9 mouse cellular contexts compared by ENCODE assay signal in genomic region chr9:56926387-56926786, GRCm38 (mm10). TPM values are rescaled to one million over a fixed set of nuclear protein-coding genes. Genes with fewer than 3 reads are reported as not detected.
DNase-seq lines count a peak whose midpoint lies in the region; ATAC-seq lines count a peak whose summit lies in the region.
"Had no signal": no experiment of that assay in that cellular context is flagged by ENCODE, and none has a peak within 500 bp of the region (broad histone marks: within the 10 kb centered on the region; RNA-seq: fewer than 3 reads in every experiment).

No protein-coding gene starts in this region.

- peak overlapping the region in 1 of 2 experiments; percentile 93; a peak in 2 of 4 replicates for H3K27ac ChIP-seq in heart, embryonic 14.5 days (replicated peaks in 1 of 2; ENCODE audit: control insufficient read depth in 1 of 2, insufficient read depth in 1 of 2, low read depth in 2 of 2, low read length in 2 of 2)
- no peak overlapping the region for H3K27ac ChIP-seq in embryonic facial prominence, embryonic 11.5 days (replicated peaks; ENCODE audit: low read depth, low read length)
- H3K27ac ChIP-seq in hindbrain, embryonic 13.5 days, result no peak overlapping the region
- H3K27ac ChIP-seq in midbrain, embryonic 10.5 days (replicated peaks), result peak overlapping the region; percentile 95; the same call in 1 of the 2 replicates

- peak overlapping the region; percentile 95 for H3K4me2 ChIP-seq in heart, embryonic 14.5 days (ENCODE audit: low read length)
- peak overlapping the region; percentile 76 for H3K4me2 ChIP-seq in embryonic facial prominence, embryonic 11.5 days (ENCODE audit: low read depth, low read length)
- peak overlapping the region; percentile 85 for H3K4me2 ChIP-seq in hindbrain, embryonic 13.5 days

- no peaks in the 10 kb centered on the region for H3K27me3 ChIP-seq in heart, embryonic 14.5 days (ENCODE audit: control insufficient read depth, insufficient read depth, low read length)
- H3K27me3 ChIP-seq in embryonic facial prominence, embryonic 11.5 days (ENCODE audit: control insufficient read depth, insufficient read depth, low read length), result no peaks in the 10 kb centered on the region
- H3K27me3 ChIP-seq in hindbrain, embryonic 13.5 days, result peaks cover 28% of the 10 kb centered on the region
- H3K27me3 ChIP-seq in midbrain, embryonic 10.5 days (ENCODE audit: low read depth, poor library complexity, severe bottlenecking), result peaks cover 15% of the 10 kb centered on the region

- ATAC-seq in heart, embryonic 14.5 days (ENCODE audit: insufficient number of reproducible peaks, insufficient read depth, low FRiP score, low read depth), result no peak
- ATAC-seq in embryonic facial prominence, embryonic 11.5 days (replicated peaks; ENCODE audit: insufficient number of reproducible peaks, low FRiP score, low TSS enrichment, low read depth), result no peak
- ATAC-seq in hindbrain, embryonic 13.5 days (ENCODE audit: low FRiP score), result no peak

- peaks cover 39 to 47% of the 10 kb centered on the region in 2 experiments for H3K4me1 ChIP-seq in heart, embryonic 14.5 days (ENCODE audit: control insufficient read depth in 2 of 2, insufficient read depth in 2 of 2, low read length in 2 of 2)
- H3K4me1 ChIP-seq in embryonic facial prominence, embryonic 11.5 days (ENCODE audit: control insufficient read depth, insufficient read depth, low read length), result peaks cover 8% of the 10 kb centered on the region; the same call in 1 of the 2 replicates
- peaks cover 58% of the 10 kb centered on the region for H3K4me1 ChIP-seq in hindbrain, embryonic 13.5 days (replicated peaks)
- H3K4me1 ChIP-seq in midbrain, embryonic 10.5 days, result peaks cover 57% of the 10 kb centered on the region

- no peak for DNase-seq in heart, postnatal 36 days
- DNase-seq in embryonic facial prominence, embryonic 11.5 days (ENCODE audit: low spot score), result no peak
- no peak for DNase-seq in midbrain, embryonic 10.5 days (ENCODE audit: low spot score)
- DNase-seq in cerebellum, postnatal 36 days, result no peak
- no peak for DNase-seq in urinary bladder, adult 2 months (ENCODE audit: low spot score)
- DNase-seq in urinary bladder, postnatal 10 days (ENCODE audit: low spot score), result no peak
- DNase-seq: right cerebral cortex, postnatal 14 days had no signal

- intact Hi-C loops in heart, postnatal 36 days (cut with DNase I), result loop anchor here (2.0 kb wide), 1 partner anchor 36 kb away; no protein-coding TSS in a partner anchor

- peak overlapping the region; percentile 65 to 89 for H3K4me3 ChIP-seq in heart, embryonic 14.5 days (ENCODE audit: control insufficient read depth in 1 of 2, insufficient read depth in 1 of 2, low read depth in 1 of 2, low read length in 2 of 2)
- H3K4me3 ChIP-seq in embryonic facial prominence, embryonic 11.5 days (ENCODE audit: low read depth, low read length), result peak overlapping the region; percentile 45
- H3K4me3 ChIP-seq in hindbrain, embryonic 13.5 days, result peak overlapping the region; percentile 56; the same call in 1 of the 2 replicates
- H3K4me3 ChIP-seq in midbrain, embryonic 10.5 days, result peak overlapping the region; percentile 75

- 65% methylated on average over 10 of the region's 10 CpGs for WGBS in heart, embryonic 14.5 days
- 80% methylated on average over 10 of the region's 10 CpGs for WGBS in embryonic facial prominence, embryonic 11.5 days
- WGBS in hindbrain, embryonic 13.5 days, result 90% methylated on average over 10 of the region's 10 CpGs
- WGBS in midbrain, embryonic 10.5 days, result 85% methylated on average over 10 of the region's 10 CpGs

- peak overlapping the region; percentile 82 for H3K9ac ChIP-seq in heart, embryonic 14.5 days (ENCODE audit: low read length)
- no peak overlapping the region; the same call in 1 of the 2 replicates for H3K9ac ChIP-seq in embryonic facial prominence, embryonic 11.5 days (replicated peaks; ENCODE audit: low read length)
- H3K9ac ChIP-seq in hindbrain, embryonic 13.5 days, result no peak overlapping the region

- H3K36me3 ChIP-seq in heart, embryonic 14.5 days (ENCODE audit: control insufficient read depth, insufficient read depth, low read length), result peaks cover 16% of the 10 kb centered on the region
- peaks cover 4% of the 10 kb centered on the region for H3K36me3 ChIP-seq in embryonic facial prominence, embryonic 11.5 days (replicated peaks; ENCODE audit: control insufficient read depth, insufficient read depth, low read depth, low read length)
- H3K36me3 ChIP-seq in hindbrain, embryonic 13.5 days, result peaks cover 6% of the 10 kb centered on the region
- H3K36me3 ChIP-seq in midbrain, embryonic 10.5 days, result peaks cover 48% of the 10 kb centered on the region

- H3K9me3 ChIP-seq in heart, embryonic 14.5 days (ENCODE audit: control insufficient read depth, low read length), result no peaks in the 10 kb centered on the region
- no peaks in the 10 kb centered on the region for H3K9me3 ChIP-seq in embryonic facial prominence, embryonic 11.5 days (replicated peaks; ENCODE audit: control insufficient read depth, low read length)
- no peaks in the 10 kb centered on the region for H3K9me3 ChIP-seq in hindbrain, embryonic 13.5 days
- no peaks in the 10 kb centered on the region; the same call in 1 of the 2 replicates for H3K9me3 ChIP-seq in midbrain, embryonic 10.5 days (replicated peaks)

RNA-seq across cellular contexts. Expression of gene Snx33, which starts 1.8 kb away (rescaled TPM):
- 5.5 and 5.9 TPM in 2 replicates for polyA plus RNA-seq in heart, embryonic 14.5 days (2014; fragmentation: Nextera tagmentation; extraction: Ambion mirVana)
- 10 to 100 TPM; 10.0 to 11.1 TPM for total RNA-seq in heart, postnatal 36 days (2021)
- 6.6 and 7.3 TPM in 2 replicates for polyA plus RNA-seq in embryonic facial prominence, embryonic 11.5 days (2014; fragmentation: Nextera tagmentation; extraction: Ambion mirVana)
- polyA plus RNA-seq in hindbrain, embryonic 13.5 days (2015; fragmentation: Nextera tagmentation; extraction: Ambion mirVana), result 2.9 and 3.7 TPM in 2 replicates
- polyA plus RNA-seq in midbrain, embryonic 10.5 days (2016; fragmentation: Nextera tagmentation; extraction: Ambion mirVana), result 8.0 and 8.4 TPM in 2 replicates
- polyA plus RNA-seq in urinary bladder, adult 2 months (2012; rRNA removed), result 21.3 and 24.1 TPM in 2 replicates

RNA-seq across cellular contexts. Expression of gene Imp3, which starts 10.9 kb away (rescaled TPM):
- polyA plus RNA-seq in heart, embryonic 14.5 days (2014; fragmentation: Nextera tagmentation; extraction: Ambion mirVana), result 60.0 and 70.5 TPM in 2 replicates
- total RNA-seq in heart, postnatal 36 days (2021), result 10 to 100 TPM; 55.1 to 60.7 TPM
- 76.4 and 80.3 TPM in 2 replicates for polyA plus RNA-seq in embryonic facial prominence, embryonic 11.5 days (2014; fragmentation: Nextera tagmentation; extraction: Ambion mirVana)
- 74.5 and 74.8 TPM in 2 replicates for polyA plus RNA-seq in hindbrain, embryonic 13.5 days (2015; fragmentation: Nextera tagmentation; extraction: Ambion mirVana)
- polyA plus RNA-seq in midbrain, embryonic 10.5 days (2016; fragmentation: Nextera tagmentation; extraction: Ambion mirVana), result 58.4 and 65.2 TPM in 2 replicates
- 121 and 136 TPM in 2 replicates for polyA plus RNA-seq in urinary bladder, adult 2 months (2012; rRNA removed)

RNA-seq across cellular contexts. Expression of gene Snupn, which starts 24.3 kb away (rescaled TPM):
- 16.4 and 18.8 TPM in 2 replicates for polyA plus RNA-seq in heart, embryonic 14.5 days (2014; fragmentation: Nextera tagmentation; extraction: Ambion mirVana)
- 1 to 10 TPM; 9.5 to 9.9 TPM for total RNA-seq in heart, postnatal 36 days (2021)
- polyA plus RNA-seq in embryonic facial prominence, embryonic 11.5 days (2014; fragmentation: Nextera tagmentation; extraction: Ambion mirVana), result 27.2 and 29.7 TPM in 2 replicates
- 28.5 and 31.5 TPM in 2 replicates for polyA plus RNA-seq in hindbrain, embryonic 13.5 days (2015; fragmentation: Nextera tagmentation; extraction: Ambion mirVana)
- 29.7 and 30.2 TPM in 2 replicates for polyA plus RNA-seq in midbrain, embryonic 10.5 days (2016; fragmentation: Nextera tagmentation; extraction: Ambion mirVana)
- polyA plus RNA-seq in urinary bladder, adult 2 months (2012; rRNA removed), result 11.3 and 13.0 TPM in 2 replicates
